Mouse (Mus musculus): ENCODE data around the gene Selenok. TPM values are rescaled to one million over a fixed set of nuclear protein-coding genes. Genes with fewer than 3 reads are reported as not detected.
A peak's percentile ranks its signal among the peaks of the same experiment; 100 is the strongest.

The Selenok gene
- polyA plus RNA-seq, 1 experiment, result 206 TPM

DNA sequence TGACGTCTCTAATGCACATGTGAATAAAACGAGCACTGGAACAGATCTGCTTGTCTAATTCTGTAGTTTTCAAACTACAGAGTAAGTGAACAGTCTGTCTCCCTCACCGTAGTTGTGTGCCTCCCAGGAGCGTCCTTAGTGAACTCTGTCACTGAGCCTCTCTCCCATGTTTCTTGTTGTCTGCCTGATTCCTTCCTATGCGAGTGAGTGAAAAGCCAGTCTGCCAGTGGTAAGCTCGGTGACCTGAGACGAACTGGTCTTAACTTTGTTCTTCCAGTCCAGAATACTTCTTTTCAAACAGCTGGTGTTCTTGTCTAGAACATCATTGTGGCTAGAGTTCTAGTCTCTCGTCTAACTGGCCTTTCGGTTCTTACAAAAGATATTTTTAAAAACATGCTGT, 19.6 kb downstream of the Selenok start:
- H3K4me1 ChIP-seq (ENCODE audit: control insufficient read depth, insufficient read depth, low read length), result no peaks in the 10 kb centered on the region; the same call in 1 of the 2 replicates
- TF ChIP-seq POLR2A (IDR thresholded peaks at IDR 0.05; ENCODE audit: extremely low read depth, insufficient read depth, low read length) (no peak), CTCF (IDR thresholded peaks at IDR 0.05; ENCODE audit: extremely low read depth, insufficient read depth, low read length) (no peak)
- no peak overlapping the region for H3K4me3 ChIP-seq (ENCODE audit: insufficient read depth, low read length)
- H3K27ac ChIP-seq (ENCODE audit: insufficient read depth, low read length), result no peak overlapping the region

- no peak overlapping the region for H3K27ac ChIP-seq (ENCODE audit: insufficient read depth, low read length)
- TF ChIP-seq POLR2A (IDR thresholded peaks at IDR 0.05; ENCODE audit: extremely low read depth, insufficient read depth, low read length), result no peak
- no peak for TF ChIP-seq CTCF (IDR thresholded peaks at IDR 0.05; ENCODE audit: extremely low read depth, insufficient read depth, low read length)
- H3K4me1 ChIP-seq (ENCODE audit: control insufficient read depth, insufficient read depth, low read length), result no peaks in the 10 kb centered on the region; the same call in 1 of the 2 replicates
- H3K4me3 ChIP-seq (ENCODE audit: insufficient read depth, low read length), result no peak overlapping the region
Measured at GRCm38 (mm10) chr14:29988337-29988736, 20.2 kb downstream of the Selenok start.

DNA sequence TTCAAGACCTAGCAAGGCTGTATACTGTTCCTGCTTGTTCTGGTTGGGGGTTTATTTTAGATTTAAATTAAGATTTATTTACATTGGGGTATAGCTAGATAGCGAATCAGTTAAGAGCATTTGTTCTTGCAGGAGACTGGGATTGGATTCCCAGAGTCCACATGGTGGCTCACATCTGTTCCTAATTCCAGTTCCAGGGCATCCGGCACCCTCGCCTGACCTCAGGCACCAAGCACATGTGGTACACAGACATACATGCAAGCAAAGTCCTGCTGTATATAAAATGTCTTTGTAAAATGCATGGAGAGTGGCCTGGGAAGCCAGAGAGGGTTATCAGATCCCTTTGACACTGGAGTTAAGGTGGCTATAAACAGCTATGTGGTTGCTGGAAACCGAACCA, 26.9 kb downstream of the Selenok start:
- Histone ChIP-seq H3K27ac (ENCODE audit: insufficient read depth, low read length) (no peak overlapping the region), H3K4me3 (ENCODE audit: insufficient read depth, low read length) (no peak overlapping the region), H3K4me1 (ENCODE audit: control insufficient read depth, insufficient read depth, low read length) (peaks cover 2% of the 10 kb centered on the region; the same call in 1 of the 2 replicates)
- no peak for TF ChIP-seq CTCF (IDR thresholded peaks at IDR 0.05; ENCODE audit: extremely low read depth, insufficient read depth, low read length)
- TF ChIP-seq POLR2A (IDR thresholded peaks at IDR 0.05; ENCODE audit: extremely low read depth, insufficient read depth, low read length), result no peak

DNA sequence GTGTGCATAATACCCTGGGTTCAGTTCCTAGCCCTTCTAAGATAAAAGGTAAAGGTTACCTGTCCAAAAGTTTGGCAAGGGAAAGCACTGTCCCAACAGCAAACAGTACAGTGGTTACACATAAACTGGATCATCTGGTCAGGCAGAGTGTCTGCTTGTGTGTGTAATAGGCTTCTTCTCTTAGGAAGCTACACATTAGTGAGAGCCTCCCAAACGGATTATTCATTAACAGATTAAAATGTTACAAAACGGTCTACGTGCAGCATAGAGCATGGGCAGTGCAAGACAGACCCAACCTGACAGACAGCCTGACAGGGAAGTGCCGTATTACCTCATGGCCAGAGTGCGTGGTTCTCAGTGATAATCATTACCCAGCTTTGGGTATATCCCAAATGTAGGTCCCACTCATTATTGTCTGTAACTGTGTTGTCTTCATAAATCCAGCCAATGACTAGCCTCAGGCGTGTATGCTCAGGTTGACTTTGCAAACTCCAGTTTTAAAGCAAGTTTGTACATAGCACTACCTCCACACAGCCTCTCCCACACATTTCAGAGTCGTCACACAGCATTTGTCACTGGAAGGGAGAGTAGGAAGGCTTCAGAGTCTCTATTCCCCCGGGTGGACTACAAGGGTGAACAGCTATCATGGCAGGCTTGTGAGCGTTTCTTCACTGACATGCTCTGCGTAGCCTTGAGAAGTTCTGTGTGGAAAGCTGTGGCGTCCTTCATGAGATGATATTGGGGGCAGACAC, 28.1 kb downstream of the Selenok start:
- Histone ChIP-seq H3K4me1 (ENCODE audit: control insufficient read depth, insufficient read depth, low read length) (peaks cover 2% of the 10 kb centered on the region; the same call in 1 of the 2 replicates), H3K27ac (ENCODE audit: insufficient read depth, low read length) (no peak overlapping the region)

DNA sequence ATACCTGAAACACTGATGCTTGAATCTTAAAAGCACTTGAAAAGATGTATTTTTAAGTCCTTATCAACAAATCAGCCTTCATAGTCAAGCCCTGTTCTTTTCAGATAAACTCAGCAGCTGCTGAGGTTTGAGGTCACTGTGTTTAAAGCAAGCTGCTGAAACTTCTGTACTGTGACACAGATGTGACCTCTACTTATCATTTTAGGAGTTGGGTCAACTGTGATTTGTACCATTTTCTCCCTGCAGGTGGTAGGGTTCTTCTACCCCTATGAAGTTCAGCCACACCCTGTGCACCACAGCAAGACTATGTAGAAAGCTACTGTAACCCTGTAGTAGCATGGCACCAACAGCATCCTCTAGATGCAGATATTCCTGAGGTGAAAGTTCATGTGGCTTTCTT, 29.2 kb downstream of the Selenok start:
- Histone ChIP-seq H3K4me1 (ENCODE audit: control insufficient read depth, insufficient read depth, low read length) (peaks cover 2% of the 10 kb centered on the region; the same call in 1 of the 2 replicates), H3K4me3 (ENCODE audit: insufficient read depth, low read length) (no peak overlapping the region), H3K27ac (ENCODE audit: insufficient read depth, low read length) (no peak overlapping the region)
- TF ChIP-seq CTCF (IDR thresholded peaks at IDR 0.05; ENCODE audit: extremely low read depth, insufficient read depth, low read length), result no peak

More for the DNA sequence above, 28.1 kb downstream of the Selenok start:
- H3K4me3 ChIP-seq (ENCODE audit: insufficient read depth, low read length), result no peak overlapping the region
- TF ChIP-seq CTCF (IDR thresholded peaks at IDR 0.05; ENCODE audit: extremely low read depth, insufficient read depth, low read length) (no peak), POLR2A (IDR thresholded peaks at IDR 0.05; ENCODE audit: extremely low read depth, insufficient read depth, low read length) (no peak)

DNA sequence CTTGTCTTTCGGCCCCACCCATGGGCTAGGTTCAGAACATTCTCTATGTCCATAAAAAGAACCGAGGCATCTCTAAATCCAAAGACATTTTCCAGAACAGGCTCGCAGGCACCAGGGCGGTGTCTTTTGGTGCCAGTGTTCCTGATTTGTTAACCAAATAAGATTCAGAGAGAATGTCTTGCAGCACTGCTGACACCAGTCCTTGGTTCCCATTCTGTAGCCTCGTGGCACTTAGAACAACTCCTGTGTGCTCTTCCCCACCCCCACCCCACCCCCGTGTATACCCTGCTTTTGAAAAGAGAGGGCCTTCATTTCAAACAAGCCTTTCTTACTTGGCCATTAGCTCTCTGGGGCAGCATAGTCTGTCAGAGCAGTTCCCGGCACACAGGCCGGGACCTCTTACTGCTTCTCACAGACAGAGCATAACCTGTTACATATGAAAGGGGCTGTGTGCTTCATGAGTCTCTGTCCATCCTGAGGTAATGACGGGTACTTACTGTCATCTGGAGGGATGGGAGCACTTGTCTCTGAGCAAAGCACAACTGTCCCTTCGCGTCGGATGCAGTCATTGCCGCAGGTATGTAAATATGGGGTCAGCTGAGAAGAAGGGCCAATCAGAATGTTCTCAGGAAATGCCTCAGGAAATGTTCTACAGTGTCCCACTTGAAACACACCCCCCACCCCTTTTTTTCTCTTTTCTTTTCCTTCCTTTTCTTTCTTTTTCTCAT, 30.8 kb downstream of the Selenok start:
- H3K4me3 ChIP-seq (ENCODE audit: insufficient read depth, low read length), result no peak overlapping the region
- H3K4me1 ChIP-seq (ENCODE audit: control insufficient read depth, insufficient read depth, low read length), result peaks cover 2% of the 10 kb centered on the region; the same call in 1 of the 2 replicates
- no peak for TF ChIP-seq CTCF (IDR thresholded peaks at IDR 0.05; ENCODE audit: extremely low read depth, insufficient read depth, low read length)
- peak; percentile 43; the same call in 1 of the 2 replicates for TF ChIP-seq POLR2A (IDR thresholded peaks at IDR 0.05; ENCODE audit: extremely low read depth, insufficient read depth, low read length)
- H3K27ac ChIP-seq (ENCODE audit: insufficient read depth, low read length), result no peak overlapping the region

DNA sequence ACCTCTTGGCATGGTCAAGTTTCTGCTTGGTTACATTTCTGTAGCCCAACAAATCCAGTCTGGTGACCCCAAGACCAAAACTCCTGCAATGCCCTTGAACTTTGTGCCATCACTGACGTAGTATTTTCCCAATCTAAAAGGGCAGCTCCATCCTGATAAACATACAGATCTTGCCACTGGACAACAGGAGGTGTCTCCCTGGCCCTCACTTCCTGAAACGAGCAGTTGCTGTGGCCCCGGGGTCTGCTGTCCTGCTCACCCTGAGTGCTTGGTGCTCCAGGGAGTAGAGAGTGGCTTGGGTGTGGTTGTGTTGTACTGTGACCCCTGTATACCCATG, 31.3 kb downstream of the Selenok start:
- no peak for TF ChIP-seq CTCF (IDR thresholded peaks at IDR 0.05; ENCODE audit: extremely low read depth, insufficient read depth, low read length)
- Histone ChIP-seq H3K4me3 (ENCODE audit: insufficient read depth, low read length) (no peak overlapping the region), H3K27ac (ENCODE audit: insufficient read depth, low read length) (no peak overlapping the region), H3K4me1 (ENCODE audit: control insufficient read depth, insufficient read depth, low read length) (peaks cover 2% of the 10 kb centered on the region; the same call in 1 of the 2 replicates)

- H3K27ac ChIP-seq (ENCODE audit: insufficient read depth, low read length), result no peak within 1 kb of the TSS
Measured at GRCm38 (mm10) chr14:30008733-30009575, 40.8 kb downstream of the Selenok start, which contains the start of the genes Il17rb and Chdh. Il17rb (minus strand) TSS chr14:30008896. Chdh (plus strand) TSS chr14:30009023.

More at GRCm38 (mm10) chr14:30008733-30009575, 40.8 kb downstream of the Selenok start, which contains the start of the genes Il17rb and Chdh:
- peak within 1 kb of the TSS; percentile 17; the same call in 1 of the 2 replicates for H3K4me3 ChIP-seq (ENCODE audit: insufficient read depth, low read length)
- TF ChIP-seq POLR2A (IDR thresholded peaks at IDR 0.05; ENCODE audit: extremely low read depth, insufficient read depth, low read length) (no peak), CTCF (IDR thresholded peaks at IDR 0.05; ENCODE audit: extremely low read depth, insufficient read depth, low read length) (no peak)
- H3K4me1 ChIP-seq (ENCODE audit: control insufficient read depth, insufficient read depth, low read length), result no peaks in the 10 kb centered on the region; the same call in 1 of the 2 replicates
